Mouse (Mus musculus): ENCODE results near the gene Fzd2.

DNA sequence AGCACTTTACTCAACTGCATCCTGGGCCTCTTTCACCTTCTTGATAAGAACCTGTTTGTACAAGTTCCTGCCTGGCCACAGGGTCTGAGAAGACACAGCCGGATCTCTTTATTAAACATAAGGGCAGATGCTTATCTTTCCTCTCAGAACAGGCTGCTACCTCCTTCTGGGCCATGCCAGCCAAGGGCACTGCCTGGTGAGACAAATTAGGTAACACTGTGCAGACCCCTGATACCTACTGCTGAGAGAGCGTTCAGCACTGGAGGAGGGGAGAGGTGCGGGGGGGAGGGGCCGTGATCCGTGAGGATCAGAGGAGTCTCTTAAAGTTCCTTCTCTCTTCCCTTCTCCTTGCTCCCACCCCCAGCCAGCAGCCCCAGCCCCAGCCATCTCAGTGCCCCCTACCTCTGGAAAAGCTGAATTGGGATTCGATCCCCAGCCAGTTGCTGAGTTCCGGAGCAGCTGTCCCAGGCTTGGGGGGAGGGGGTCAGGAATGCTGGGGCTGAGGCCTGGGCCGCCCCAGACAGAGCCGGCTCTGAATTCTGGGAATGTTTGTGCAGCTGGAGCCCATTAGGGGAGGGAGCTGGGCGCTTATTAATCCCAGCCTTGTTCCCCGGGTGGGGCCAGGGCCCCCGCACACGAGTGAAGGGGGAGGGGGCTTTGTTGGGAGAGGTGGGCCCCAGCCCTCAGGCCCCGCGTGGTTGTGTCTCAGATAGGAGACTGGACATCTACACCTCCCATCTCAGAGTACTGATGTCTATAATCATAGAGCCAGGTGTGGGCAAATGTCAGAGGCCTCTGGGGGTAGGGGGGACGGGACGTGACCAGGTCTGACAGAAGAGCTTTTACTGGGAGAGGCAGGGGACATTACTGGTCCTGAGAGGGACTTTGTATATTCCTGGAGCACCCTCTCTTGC is 19.9 kb downstream of the Fzd2 start:
- TF ChIP-seq POLR2A (IDR thresholded peaks at IDR 0.05; ENCODE audit: borderline replicate concordance, insufficient read depth, low read length) (no peak), CTCF (IDR thresholded peaks at IDR 0.05; ENCODE audit: borderline replicate concordance, insufficient read depth, low read depth, low read length) (no peak)
